Mouse (Mus musculus) liver, embryonic 12.5 days (tissue): ENCODE data around the gene Adcy7. TPM values are rescaled to one million over a fixed set of nuclear protein-coding genes. Genes with fewer than 3 reads are reported as not detected.

Experiments
- ATAC-seq: fragments of 200-750 bp; cut with Nextera tagmentation; 2 replicates; pipeline ENCODE4 v1.8.0; 2017; ENCODE audit warnings: moderate number of reproducible peaks, mild to moderate bottlenecking, moderate library complexity
- H3K27ac ChIP-seq: fragments of 300-500 bp; sonication (generic); 2 replicates; pipeline ENCODE4 v1.5.1; 2016; ENCODE audit warnings: mild to moderate bottlenecking
- H3K27me3 ChIP-seq: fragments of 300-500 bp; sonication (generic); replicated peaks from 2 replicates; pipeline ENCODE4 v1.6.1; 2016; ENCODE audit warnings: mild to moderate bottlenecking, moderate library complexity
- H3K36me3 ChIP-seq: fragments of 300-500 bp; sonication (generic); 2 replicates; pipeline ENCODE4 v1.6.1; 2016; ENCODE audit warnings: mild to moderate bottlenecking, moderate library complexity
- H3K4me1 ChIP-seq: fragments of 300-500 bp; sonication (generic); 2 replicates; pipeline ENCODE4 v1.6.1; 2016
- H3K4me2 ChIP-seq: fragments of 300-500 bp; sonication (generic); 2 replicates; pipeline ENCODE4 v1.6.1; 2016; ENCODE audit warnings: mild to moderate bottlenecking, moderate library complexity
- H3K4me3 ChIP-seq: fragments of 300-500 bp; sonication (generic); 2 replicates; pipeline ENCODE4 v1.5.1; 2016; ENCODE audit warnings: mild to moderate bottlenecking, moderate library complexity
- H3K9ac ChIP-seq: fragments of 300-500 bp; sonication (generic); 2 replicates; pipeline ENCODE4 v1.6.1; 2016; ENCODE audit warnings: mild to moderate bottlenecking, moderate library complexity
- H3K9me3 ChIP-seq: fragments of 300-500 bp; sonication (generic); replicated peaks from 2 replicates; pipeline ENCODE4 v1.6.1; 2016; ENCODE audit warnings: mild to moderate bottlenecking, moderate library complexity
- WGBS: fragments of 180-500 bp; shearing (Covaris S2); methylation state at CpG from one replicate; pipeline ENCODE4 v1.1.7; 2016; ENCODE audit not compliant: insufficient replicate concordance; 5-methylcytosine and 5-hydroxymethylcytosine counted together
- polyA plus RNA-seq: library from polyadenylated mRNA; unstranded; fragments of >200 nt; fragmentation: Nextera tagmentation; extraction: Ambion mirVana; gene quantifications from 2 replicates; pipeline ENCODE4 v1.2.1, GENCODE M21; 2016

The Adcy7 gene
- polyA plus RNA-seq, 1 experiment from 2014 or later: 38.0 TPM

DNA sequence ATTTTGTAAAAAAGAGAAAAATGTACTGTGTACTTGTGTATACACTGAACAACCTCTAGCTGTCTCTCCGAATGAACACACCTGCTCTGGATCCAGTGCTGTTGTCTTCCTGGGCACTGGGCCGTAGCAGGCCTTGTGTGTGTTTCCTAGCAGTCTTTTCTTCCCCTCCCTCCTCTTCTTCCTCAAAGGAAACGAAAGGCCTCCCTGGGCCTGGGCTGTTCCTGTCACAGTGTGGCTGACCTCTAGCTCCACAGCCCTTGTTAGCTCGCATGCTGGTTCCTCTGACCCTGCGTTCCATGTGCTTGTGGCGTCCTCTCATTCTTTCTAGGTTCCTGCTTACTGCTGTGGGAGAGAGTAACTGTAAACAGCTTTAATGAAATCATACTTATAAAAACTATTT lies 14.2 kb upstream of the Adcy7 start:
- no peak overlapping the region for H3K9ac ChIP-seq
- peaks cover 49% of the 10 kb centered on the region for H3K36me3 ChIP-seq
- H3K27ac ChIP-seq: no peak overlapping the region
- H3K4me3 ChIP-seq: no peak overlapping the region
- no peaks in the 10 kb centered on the region for H3K4me1 ChIP-seq
- 56% methylated on average over 6 of the region's 6 CpGs for WGBS
- no peak overlapping the region for H3K4me2 ChIP-seq
- no peak for ATAC-seq
- no peaks in the 10 kb centered on the region for H3K9me3 ChIP-seq
- H3K27me3 ChIP-seq: no peaks in the 10 kb centered on the region

DNA sequence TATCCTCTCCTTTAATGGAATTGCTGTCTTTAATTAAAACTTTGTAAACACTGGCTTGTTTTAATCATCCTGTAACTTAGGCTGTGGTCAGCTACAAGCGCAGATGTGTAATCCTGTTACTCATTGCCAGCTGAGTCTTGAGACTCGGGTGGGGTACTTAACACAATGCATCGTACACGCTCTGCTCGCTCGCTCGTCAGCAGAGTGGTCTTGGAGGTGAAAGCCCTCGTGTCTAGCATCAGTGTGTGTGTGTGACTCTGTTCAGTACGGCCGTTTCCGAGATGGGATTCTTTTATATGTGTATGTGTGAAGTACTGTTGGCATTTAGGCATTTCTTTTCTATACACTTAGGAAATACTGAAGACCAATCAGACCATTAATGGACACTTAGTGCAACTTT lies 13.7 kb upstream of the Adcy7 start:
- H3K4me2 ChIP-seq: no peak overlapping the region
- H3K27me3 ChIP-seq: no peaks in the 10 kb centered on the region
- no peak overlapping the region for H3K9ac ChIP-seq
- no peak for ATAC-seq
- H3K27ac ChIP-seq: no peak overlapping the region
- H3K36me3 ChIP-seq: peaks cover 44% of the 10 kb centered on the region
- 0 out of 2 replicates have a peak, but pooled peaks cover 2% of the 10 kb centered on the region for H3K4me1 ChIP-seq
- H3K9me3 ChIP-seq: no peaks in the 10 kb centered on the region
- 82% methylated on average over 11 of the region's 11 CpGs for WGBS
- no peak overlapping the region for H3K4me3 ChIP-seq

DNA sequence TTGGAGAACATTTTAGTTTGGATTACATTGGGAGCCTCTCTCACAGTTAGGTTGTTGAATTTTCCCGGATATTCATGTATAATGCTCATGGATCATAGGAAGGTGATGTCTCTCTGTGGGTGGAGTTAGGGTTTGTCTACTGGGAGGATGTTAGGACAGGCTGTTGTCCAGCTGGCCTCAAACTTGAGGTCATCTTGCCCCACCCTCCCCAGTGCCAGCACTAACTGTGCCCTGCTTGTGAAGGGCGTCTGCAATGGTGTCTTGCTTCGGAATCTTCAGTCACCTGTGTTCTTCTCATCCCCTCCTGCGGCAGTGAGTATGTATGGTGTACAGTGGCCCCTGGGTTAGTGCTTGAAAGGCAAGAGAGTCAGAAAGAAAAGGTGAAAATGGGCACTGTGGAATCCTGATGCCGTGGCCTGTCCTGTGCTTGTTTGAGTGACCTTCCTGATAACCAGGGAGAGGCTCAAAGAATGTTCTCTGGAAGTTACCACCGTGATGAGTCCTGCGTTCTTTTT lies 11.7 kb upstream of the Adcy7 start:
- ATAC-seq: no peak
- no peak overlapping the region for H3K9ac ChIP-seq
- WGBS: 76% methylated on average over 7 of the region's 7 CpGs
- no peaks in the 10 kb centered on the region for H3K9me3 ChIP-seq
- no peak overlapping the region for H3K4me2 ChIP-seq
- peaks cover 28% of the 10 kb centered on the region for H3K36me3 ChIP-seq
- H3K4me3 ChIP-seq: no peak overlapping the region
- H3K4me1 ChIP-seq: peaks cover 9% of the 10 kb centered on the region; the same call in 1 of the 2 replicates
- no peaks in the 10 kb centered on the region for H3K27me3 ChIP-seq
- no peak overlapping the region for H3K27ac ChIP-seq

DNA sequence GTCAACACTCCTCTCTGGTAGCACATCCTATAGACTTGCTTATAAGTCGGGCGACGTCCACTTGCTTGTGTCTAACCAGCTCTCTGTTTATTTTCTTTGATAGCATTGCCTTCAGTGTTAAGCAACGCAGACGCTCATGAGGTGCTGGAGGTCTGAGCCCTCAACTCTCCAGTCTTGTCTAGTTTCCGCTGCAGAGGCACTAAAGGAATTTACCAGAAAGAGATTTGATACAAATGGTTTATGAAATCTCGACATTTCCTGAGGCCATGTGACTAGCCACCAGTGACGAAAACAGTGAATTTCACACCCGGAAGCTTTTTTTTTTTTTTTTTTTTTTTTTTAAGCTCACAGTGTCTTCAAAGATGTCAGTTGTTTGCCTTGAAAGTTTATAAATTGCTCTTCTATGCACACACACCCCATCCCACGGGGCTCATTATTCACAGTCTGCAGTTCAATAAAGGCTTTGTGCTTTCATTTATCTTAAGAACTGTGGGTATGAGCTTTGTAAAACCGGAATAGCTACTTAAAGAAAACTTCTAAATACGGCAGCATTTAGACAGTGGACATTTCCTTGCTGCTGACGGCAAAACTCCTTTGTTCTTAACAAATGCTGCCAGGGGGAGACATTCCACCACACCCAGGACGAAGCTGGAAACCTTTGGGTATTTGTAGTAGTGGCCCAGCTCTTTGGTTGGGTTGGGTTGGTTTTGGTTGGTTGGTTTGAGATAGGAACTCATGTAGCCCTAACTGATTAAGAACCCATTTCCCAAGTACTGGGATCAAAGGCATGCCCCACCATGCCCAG lies 9.2 kb upstream of the Adcy7 start:
- Histone ChIP-seq H3K36me3 (peaks cover 9% of the 10 kb centered on the region), H3K9me3 (no peaks in the 10 kb centered on the region), H3K4me1 (peaks cover 9% of the 10 kb centered on the region; the same call in 1 of the 2 replicates), H3K4me2 (no peak overlapping the region), H3K27me3 (peaks cover 2% of the 10 kb centered on the region; the same call in 1 of the 2 replicates), H3K27ac (no peak overlapping the region), H3K4me3 (no peak overlapping the region), H3K9ac (no peak overlapping the region)
- no peak for ATAC-seq
- 70% methylated on average over 14 of the region's 14 CpGs for WGBS

DNA sequence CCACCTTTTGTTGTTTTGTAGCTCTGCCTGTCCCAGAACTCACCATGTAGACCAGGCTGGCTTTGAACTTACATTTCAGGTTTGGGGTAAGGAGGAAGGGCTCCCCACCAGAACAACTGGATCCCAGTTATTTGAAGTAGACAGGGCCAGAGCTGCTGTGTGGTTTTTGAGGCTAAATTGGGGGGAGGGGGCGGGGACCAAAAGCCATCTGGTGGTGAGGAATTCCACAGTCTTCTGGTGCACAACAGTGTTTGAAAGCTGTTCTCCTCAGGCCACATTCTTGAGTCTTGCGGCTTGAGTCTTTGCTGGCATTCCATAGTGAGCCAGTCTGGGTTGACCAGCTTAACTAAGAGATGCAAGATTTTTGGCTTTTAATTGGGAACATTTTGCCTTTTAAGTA lies 6.7 kb upstream of the Adcy7 start:
- WGBS: 14% methylated on average over 2 of the region's 2 CpGs

DNA sequence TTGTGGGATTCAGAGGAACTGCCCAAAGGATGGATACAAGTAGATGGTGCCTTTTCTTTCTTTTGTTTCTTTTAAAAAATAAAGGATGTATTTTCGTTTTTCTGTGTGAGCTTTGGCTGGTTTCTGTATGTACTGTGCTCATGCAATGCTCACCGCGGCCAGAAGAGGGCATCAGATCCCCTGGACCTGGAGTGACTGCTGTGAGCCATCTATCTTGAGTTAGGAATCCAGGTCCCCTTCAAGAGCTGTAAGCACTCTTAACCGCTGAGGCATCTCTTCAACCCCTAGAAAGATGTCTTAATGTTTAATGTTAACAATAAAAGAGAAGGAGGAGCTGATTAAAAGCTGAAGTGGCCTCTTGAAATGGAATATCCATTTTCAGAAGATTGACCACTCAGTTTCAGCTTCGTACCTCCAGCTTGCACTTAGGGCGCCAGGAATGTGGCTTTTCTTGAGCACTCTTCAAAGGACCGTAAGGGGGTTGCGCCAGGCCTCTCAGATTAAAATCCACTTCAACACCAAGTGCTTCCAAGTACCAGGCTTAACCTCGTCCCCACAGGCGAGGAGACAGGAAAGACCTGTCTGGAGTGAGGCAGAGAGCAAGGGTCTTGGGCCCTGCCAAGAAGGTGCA lies 5.9 kb upstream of the Adcy7 start:
- 45% methylated on average over 10 of the region's 10 CpGs for WGBS
- no peaks in the 10 kb centered on the region for H3K9me3 ChIP-seq
- peaks cover 13% of the 10 kb centered on the region for H3K4me1 ChIP-seq
- H3K27ac ChIP-seq: no peak overlapping the region
- peaks cover 18% of the 10 kb centered on the region; the same call in 1 of the 2 replicates for H3K27me3 ChIP-seq
- no peak for ATAC-seq
- H3K9ac ChIP-seq: no peak overlapping the region
- H3K4me2 ChIP-seq: no peak overlapping the region
- no peaks in the 10 kb centered on the region for H3K36me3 ChIP-seq
- no peak overlapping the region for H3K4me3 ChIP-seq

More for the DNA sequence above, 6.7 kb upstream of the Adcy7 start:
- Histone ChIP-seq H3K36me3 (peaks cover 1% of the 10 kb centered on the region), H3K4me1 (peaks cover 9% of the 10 kb centered on the region; the same call in 1 of the 2 replicates), H3K4me2 (no peak overlapping the region), H3K27me3 (peaks cover 11% of the 10 kb centered on the region; the same call in 1 of the 2 replicates), H3K27ac (no peak overlapping the region), H3K9me3 (no peaks in the 10 kb centered on the region), H3K9ac (no peak overlapping the region), H3K4me3 (no peak overlapping the region)
- ATAC-seq: no peak

DNA sequence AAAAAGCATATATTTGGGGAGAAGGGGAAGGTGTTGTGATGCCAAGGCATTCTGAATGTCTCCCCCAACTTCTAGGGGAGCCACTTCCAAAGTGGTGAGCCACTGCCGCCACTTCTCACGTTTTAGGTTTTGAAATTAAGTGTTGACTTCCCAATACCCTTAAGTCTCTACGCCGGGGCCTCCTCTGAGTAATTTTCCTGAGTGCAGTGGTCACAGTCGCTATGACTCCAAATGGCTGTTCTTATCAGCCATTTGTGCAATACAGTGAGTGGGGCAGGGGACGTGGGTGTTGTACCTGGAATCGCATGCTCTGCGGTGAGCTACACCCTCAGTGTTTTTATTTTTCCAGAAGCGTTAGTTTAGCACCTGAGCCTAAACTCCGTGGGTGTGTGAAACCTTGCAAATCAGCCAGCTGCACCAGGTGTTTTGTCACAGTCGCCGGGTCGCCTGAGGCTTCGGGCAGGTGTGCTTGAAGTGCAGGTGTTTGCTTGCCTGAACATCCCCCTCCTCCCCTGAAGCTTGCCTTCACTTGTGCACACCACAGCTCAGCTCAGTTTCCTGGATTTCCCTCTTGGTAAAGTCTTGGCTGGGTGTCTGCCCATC lies 5.3 kb upstream of the Adcy7 start:
- 70% methylated on average over 14 of the region's 14 CpGs for WGBS

DNA sequence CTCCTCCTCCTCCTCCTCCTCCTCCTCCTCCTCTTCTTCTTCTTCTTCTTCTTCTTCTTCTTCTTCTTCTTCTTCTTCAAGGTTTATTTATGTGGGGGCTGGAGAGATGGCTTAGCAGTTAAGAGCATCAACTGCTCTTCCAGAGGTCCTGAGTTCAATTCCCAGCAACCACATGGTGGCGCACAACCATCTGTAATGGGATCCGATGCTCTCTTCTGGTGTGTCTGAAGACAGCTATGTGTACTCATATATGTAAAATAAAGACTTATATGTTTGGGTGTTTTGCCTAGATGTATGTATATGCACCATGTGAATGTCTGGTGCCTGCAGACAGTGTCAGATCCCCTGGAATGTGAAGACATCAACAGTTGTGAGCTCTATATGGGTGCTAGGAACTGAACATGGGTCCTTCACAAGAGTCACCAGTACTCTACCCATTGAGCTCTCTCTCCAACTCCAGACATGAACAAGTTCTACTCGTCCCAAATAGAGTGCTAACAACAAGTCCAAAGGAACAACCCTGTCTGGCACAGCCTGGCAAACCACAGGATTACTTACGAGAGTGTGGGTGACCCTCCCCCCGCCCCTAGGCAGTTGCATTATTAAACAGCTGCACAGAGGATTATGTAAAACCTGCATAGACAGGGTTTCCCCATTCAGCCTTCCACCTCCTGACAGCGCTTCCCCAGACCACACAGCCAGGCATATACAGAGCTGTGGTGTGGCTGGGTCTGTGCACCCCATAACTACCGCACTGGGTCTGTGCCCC lies 2.9 kb upstream of the Adcy7 start:
- Histone ChIP-seq H3K9ac (no peak overlapping the region), H3K27me3 (peaks cover 26% of the 10 kb centered on the region), H3K27ac (no peak overlapping the region), H3K4me3 (no peak overlapping the region), H3K36me3 (no peaks in the 10 kb centered on the region), H3K9me3 (no peaks in the 10 kb centered on the region), H3K4me2 (no peak overlapping the region), H3K4me1 (peaks cover 34% of the 10 kb centered on the region)
- no peak for ATAC-seq
- WGBS: 51% methylated on average over 7 of the region's 7 CpGs

More for the DNA sequence above, 5.3 kb upstream of the Adcy7 start:
- no peaks in the 10 kb centered on the region for H3K9me3 ChIP-seq
- no peak for ATAC-seq
- no peaks in the 10 kb centered on the region for H3K36me3 ChIP-seq
- H3K4me3 ChIP-seq: no peak overlapping the region
- H3K9ac ChIP-seq: no peak overlapping the region
- H3K4me2 ChIP-seq: no peak overlapping the region
- peaks cover 21% of the 10 kb centered on the region for H3K27me3 ChIP-seq
- H3K4me1 ChIP-seq: peaks cover 19% of the 10 kb centered on the region
- no peak overlapping the region for H3K27ac ChIP-seq

DNA sequence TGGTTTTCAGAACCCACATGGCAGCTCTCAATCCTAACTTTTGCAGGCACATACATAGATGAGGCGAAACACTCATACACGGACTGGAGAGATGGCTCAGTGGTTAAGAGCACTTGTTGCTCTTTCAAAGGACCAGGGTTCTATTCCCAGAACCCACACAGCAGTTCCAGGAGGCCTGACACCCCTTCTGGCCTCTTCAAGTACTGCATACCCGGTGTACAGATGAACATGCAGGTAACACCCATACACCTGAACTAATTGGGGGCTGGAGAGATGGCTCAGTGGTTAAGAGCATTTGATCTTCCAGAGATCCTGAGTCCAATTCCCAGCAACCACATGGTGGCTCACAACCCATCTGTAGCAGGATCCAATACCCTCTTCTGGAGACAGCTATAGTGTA lies 2.1 kb upstream of the Adcy7 start:
- Histone ChIP-seq H3K4me2 (no peak overlapping the region), H3K9ac (no peak overlapping the region), H3K4me3 (no peak overlapping the region), H3K4me1 (peaks cover 42% of the 10 kb centered on the region), H3K36me3 (no peaks in the 10 kb centered on the region), H3K27me3 (peaks cover 26% of the 10 kb centered on the region), H3K27ac (no peak overlapping the region), H3K9me3 (no peaks in the 10 kb centered on the region)
- ATAC-seq: no peak
- WGBS: 54% methylated on average over 3 of the region's 3 CpGs

DNA sequence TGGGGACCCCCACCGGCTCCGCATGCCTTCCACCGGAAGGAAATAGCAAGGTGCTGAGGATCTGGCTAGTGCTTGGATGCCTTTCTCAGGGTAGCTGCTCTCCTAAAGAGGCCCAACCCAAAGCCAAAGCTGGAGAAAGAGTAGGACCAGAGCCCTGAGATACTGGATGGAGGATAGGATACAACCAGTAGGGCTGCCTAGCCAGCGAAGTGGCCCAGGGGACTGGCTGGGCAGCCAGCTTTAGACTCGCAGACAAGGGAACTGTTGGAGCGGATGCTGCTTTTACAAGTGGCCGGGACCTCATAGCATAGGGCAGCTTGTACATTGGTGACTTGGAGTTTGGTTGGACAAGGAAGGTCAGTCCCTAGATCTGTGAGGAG lies 838 bp downstream of the Adcy7 start:
- 58% methylated on average over 7 of the region's 7 CpGs for WGBS
- Histone ChIP-seq H3K27me3 (peaks cover 23% of the 10 kb centered on the region), H3K4me3 (peak overlapping the region; percentile 64), H3K4me1 (peaks cover 58% of the 10 kb centered on the region), H3K9me3 (no peaks in the 10 kb centered on the region), H3K27ac (0 out of 2 replicates have a peak overlapping the region, but pooled peaks have one; percentile 33), H3K36me3 (no peaks in the 10 kb centered on the region), H3K9ac (peak overlapping the region; percentile 81), H3K4me2 (peak overlapping the region; percentile 97)
- no peak for ATAC-seq

DNA sequence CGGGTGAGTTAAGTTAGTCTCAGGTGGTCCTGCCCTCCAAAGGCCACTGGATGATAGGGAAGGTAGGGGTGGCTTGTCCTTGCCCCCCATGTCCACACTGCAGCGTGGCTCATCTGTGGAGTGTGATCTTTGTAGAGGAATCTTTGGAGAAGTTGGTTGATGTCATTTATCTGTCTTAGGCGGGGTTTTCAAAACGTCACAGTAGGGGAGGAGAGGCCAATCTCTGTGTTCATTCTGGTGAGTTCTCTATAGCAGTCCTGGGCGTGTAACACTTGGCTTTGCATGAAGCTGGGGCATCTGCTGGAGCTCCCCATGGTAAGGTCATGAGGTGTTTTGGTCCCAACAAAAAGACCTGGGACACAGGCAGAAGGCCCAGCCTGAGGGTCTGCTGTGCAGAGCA lies 1.9 kb downstream of the Adcy7 start:
- H3K4me2 ChIP-seq: peak overlapping the region; percentile 97
- ATAC-seq: peak; percentile 59
- WGBS: 52% methylated on average over 5 of the region's 5 CpGs
- peaks cover 18% of the 10 kb centered on the region for H3K27me3 ChIP-seq
- H3K36me3 ChIP-seq: no peaks in the 10 kb centered on the region
- peak overlapping the region; percentile 55 for H3K27ac ChIP-seq
- H3K4me3 ChIP-seq: no peak overlapping the region
- peaks cover 69% of the 10 kb centered on the region for H3K4me1 ChIP-seq
- no peak overlapping the region for H3K9ac ChIP-seq
- H3K9me3 ChIP-seq: no peaks in the 10 kb centered on the region
